Mouse (Mus musculus) liver, embryonic 15.5 days (tissue): ENCODE measurements around the gene Dmrt1. TPM values are rescaled to one million over a fixed set of nuclear protein-coding genes. Genes with fewer than 3 reads are reported as not detected.

Source experiments
- ATAC-seq: fragments of 200-750 bp; cut with Nextera tagmentation; 2 replicates; pipeline ENCODE4 v1.8.0; 2017; ENCODE audit warnings: moderate number of reproducible peaks, mild to moderate bottlenecking, moderate library complexity; ENCODE audit not compliant: insufficient read depth
- H3K27ac ChIP-seq: fragments of 300-500 bp; sonication (generic); replicated peaks from 2 replicates; pipeline ENCODE4 v1.5.1; 2015; ENCODE audit warnings: mild to moderate bottlenecking, inconsistent platforms
- H3K27me3 ChIP-seq: fragments of 300-500 bp; sonication (generic); 2 replicates; pipeline ENCODE4 v1.6.1; 2015; ENCODE audit warnings: mild to moderate bottlenecking, inconsistent platforms
- H3K36me3 ChIP-seq: fragments of 300-500 bp; sonication (generic); replicated peaks from 2 replicates; pipeline ENCODE4 v1.6.1; 2015; ENCODE audit warnings: moderate library complexity, mild to moderate bottlenecking, inconsistent platforms
- H3K4me1 ChIP-seq: fragments of 300-500 bp; sonication (generic); replicated peaks from 2 replicates; pipeline ENCODE4 v1.6.1; 2015; ENCODE audit warnings: inconsistent platforms
- H3K4me2 ChIP-seq: fragments of 300-500 bp; sonication (generic); 2 replicates; pipeline ENCODE4 v1.6.1; 2015; ENCODE audit warnings: moderate library complexity, mild to moderate bottlenecking, inconsistent platforms
- H3K4me3 ChIP-seq: fragments of 300-500 bp; sonication (generic); replicated peaks from 2 replicates; pipeline ENCODE4 v1.5.1; 2015; ENCODE audit warnings: mild to moderate bottlenecking, inconsistent platforms
- H3K9ac ChIP-seq: fragments of 300-500 bp; sonication (generic); 2 replicates; pipeline ENCODE4 v1.6.1; 2015; ENCODE audit warnings: moderate library complexity, mild to moderate bottlenecking, inconsistent platforms
- H3K9me3 ChIP-seq: fragments of 300-500 bp; sonication (generic); replicated peaks from 2 replicates; pipeline ENCODE4 v1.6.1; 2016; ENCODE audit warnings: inconsistent platforms
- WGBS: fragments of 180-500 bp; shearing (Covaris S2); methylation state at CpG from one replicate; pipeline ENCODE4 v1.1.7; 2015; ENCODE audit warnings: mixed read lengths; ENCODE audit not compliant: insufficient replicate concordance; 5-methylcytosine and 5-hydroxymethylcytosine counted together
- polyA plus RNA-seq: library from polyadenylated mRNA; unstranded; fragments of >200 nt; fragmentation: Nextera tagmentation; extraction: Ambion mirVana; gene quantifications from 2 replicates; pipeline ENCODE4 v1.2.1, GENCODE M21; 2015

Gene Dmrt1
- polyA plus RNA-seq, 1 experiment from 2014 or later: not detected

DNA sequence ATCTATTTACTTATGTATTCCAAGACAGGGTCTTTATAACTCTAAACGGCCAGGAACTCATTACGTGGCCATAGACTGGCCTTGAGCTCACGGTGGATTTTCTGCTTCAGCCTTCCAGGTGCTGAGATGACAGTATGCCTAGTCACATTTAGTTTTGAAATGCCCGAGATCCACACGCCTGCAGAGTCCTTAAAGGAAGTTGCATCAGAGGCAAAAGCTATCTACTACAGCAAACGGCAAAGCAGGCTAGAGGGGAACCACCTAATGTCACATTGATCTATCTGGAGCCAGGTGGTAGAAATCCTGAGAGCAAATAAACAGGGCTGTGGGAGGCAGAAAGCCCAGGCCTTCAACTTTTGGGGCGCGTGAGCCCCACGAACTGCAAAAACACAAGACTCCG lies 540 bp upstream of the Dmrt1 start:
- Histone ChIP-seq H3K9me3 (no peaks in the 10 kb centered on the region), H3K4me3 (no peak overlapping the region), H3K4me1 (peaks cover 12% of the 10 kb centered on the region), H3K4me2 (no peak overlapping the region), H3K27me3 (peaks cover 70% of the 10 kb centered on the region), H3K36me3 (no peaks in the 10 kb centered on the region), H3K9ac (no peak overlapping the region), H3K27ac (no peak overlapping the region)
- ATAC-seq: no peak
- WGBS: 18% methylated on average over 10 of the region's 10 CpGs

DNA sequence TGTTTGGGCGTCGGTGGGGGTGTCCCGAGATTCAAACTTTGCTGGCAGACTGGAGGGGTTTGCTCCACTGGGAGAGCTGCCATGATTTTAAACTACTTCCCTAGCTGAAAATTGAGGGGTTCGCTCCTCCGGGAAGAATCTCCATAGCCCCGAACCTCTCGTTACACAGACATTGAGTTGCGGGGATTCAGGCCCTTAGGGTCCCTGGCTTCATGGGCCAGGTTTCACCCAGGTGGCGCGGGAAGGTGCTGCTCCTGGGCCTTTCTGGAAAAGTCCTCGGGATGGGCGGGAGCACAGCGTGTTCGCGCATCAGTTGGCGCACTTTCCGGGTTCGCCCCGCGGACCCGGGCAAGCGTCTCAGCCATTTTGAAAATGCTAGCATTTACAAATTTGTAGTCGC lies 1.2 kb downstream of the Dmrt1 start:
- 0 out of 2 replicates have a peak overlapping the region, but pooled peaks have one; percentile 41 for H3K4me2 ChIP-seq
- no peak overlapping the region for H3K27ac ChIP-seq
- no peak overlapping the region for H3K9ac ChIP-seq
- H3K27me3 ChIP-seq: peaks cover 70% of the 10 kb centered on the region
- WGBS: 5% methylated on average over 23 of the region's 23 CpGs
- no peak for ATAC-seq
- H3K9me3 ChIP-seq: no peaks in the 10 kb centered on the region
- H3K4me3 ChIP-seq: no peak overlapping the region
- H3K36me3 ChIP-seq: no peaks in the 10 kb centered on the region
- peaks cover 12% of the 10 kb centered on the region for H3K4me1 ChIP-seq

DNA sequence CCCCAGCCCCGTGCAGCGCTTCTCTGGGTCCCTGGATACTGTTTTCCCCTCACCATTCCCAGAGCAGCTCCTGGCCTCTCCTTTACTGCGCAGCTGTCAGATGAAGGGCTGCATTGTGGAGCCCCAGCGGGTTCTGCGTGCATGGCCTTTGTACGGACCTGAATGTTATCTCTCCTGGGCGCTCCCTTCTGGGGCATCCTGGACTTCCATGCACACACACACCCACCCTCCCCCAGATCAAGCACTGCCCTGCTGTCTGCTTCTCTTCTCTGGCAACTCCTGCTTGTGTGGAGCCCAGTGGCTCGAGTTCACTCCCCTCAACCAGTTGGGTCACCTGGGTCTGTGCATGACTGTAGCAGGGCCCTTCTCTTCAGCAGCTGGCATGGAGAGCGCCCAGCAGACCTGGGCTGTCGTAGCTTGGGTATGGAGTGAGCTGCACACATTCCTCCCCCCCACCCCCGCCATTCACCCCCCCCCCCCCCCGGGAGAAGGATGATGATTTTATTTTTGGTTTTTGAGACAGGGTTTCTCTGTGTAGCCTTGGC lies 9.6 kb downstream of the Dmrt1 start:
- Histone ChIP-seq H3K27me3 (no peaks in the 10 kb centered on the region), H3K4me2 (no peak overlapping the region), H3K4me1 (no peaks in the 10 kb centered on the region), H3K27ac (no peak overlapping the region), H3K4me3 (no peak overlapping the region), H3K9me3 (no peaks in the 10 kb centered on the region), H3K36me3 (no peaks in the 10 kb centered on the region), H3K9ac (no peak overlapping the region)
- WGBS: 38% methylated on average over 11 of the region's 12 CpGs
- no peak for ATAC-seq

DNA sequence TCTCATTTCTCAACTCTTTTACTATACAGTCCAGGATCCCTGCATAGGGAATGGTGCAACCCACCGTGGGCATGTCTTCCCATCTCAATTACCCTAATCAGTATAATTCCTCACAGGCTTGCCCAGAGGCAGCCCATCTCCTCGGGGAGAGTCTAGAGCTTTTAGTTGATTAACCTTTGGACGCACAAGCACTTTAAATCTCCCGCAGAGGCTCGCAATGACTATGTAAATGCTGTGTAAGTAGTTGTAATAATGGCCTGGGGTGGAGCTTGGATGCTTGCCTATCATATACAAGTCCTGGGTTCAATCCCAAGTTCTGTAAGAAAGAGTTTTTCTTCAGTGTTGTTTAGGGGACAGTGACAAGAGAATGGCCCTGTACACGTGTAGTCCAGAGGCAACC lies 18.7 kb downstream of the Dmrt1 start:
- no peaks in the 10 kb centered on the region for H3K4me1 ChIP-seq
- H3K36me3 ChIP-seq: no peaks in the 10 kb centered on the region
- no peaks in the 10 kb centered on the region for H3K27me3 ChIP-seq
- no peak for ATAC-seq
- no peak overlapping the region for H3K4me2 ChIP-seq
- no peak overlapping the region for H3K4me3 ChIP-seq
- 61% methylated on average over 6 of the region's 6 CpGs for WGBS
- H3K9me3 ChIP-seq: no peaks in the 10 kb centered on the region
- no peak overlapping the region for H3K27ac ChIP-seq
- no peak overlapping the region for H3K9ac ChIP-seq

DNA sequence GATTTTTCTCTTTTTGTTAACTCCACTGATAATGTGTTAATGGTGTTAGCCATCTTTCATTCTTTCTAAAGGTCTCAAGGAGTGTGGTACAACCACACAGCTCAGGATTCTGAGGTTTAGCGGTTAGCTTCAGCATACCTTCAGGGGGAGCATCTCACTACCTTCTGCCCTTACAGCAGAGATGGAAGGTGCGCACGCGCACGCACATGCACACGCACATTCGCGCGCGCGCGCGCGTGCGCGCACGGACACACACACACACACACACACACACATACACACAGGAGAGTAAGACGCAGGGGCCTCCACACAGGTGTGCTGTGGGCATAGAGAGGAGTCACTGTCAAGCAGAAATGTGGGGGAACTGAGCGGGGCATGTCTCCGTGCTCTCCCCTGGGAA lies 20.3 kb downstream of the Dmrt1 start:
- Histone ChIP-seq H3K9ac (no peak overlapping the region), H3K27me3 (no peaks in the 10 kb centered on the region), H3K4me1 (no peaks in the 10 kb centered on the region), H3K36me3 (no peaks in the 10 kb centered on the region), H3K4me2 (no peak overlapping the region), H3K4me3 (no peak overlapping the region), H3K9me3 (no peaks in the 10 kb centered on the region), H3K27ac (no peak overlapping the region)
- ATAC-seq: no peak
- 91% methylated on average over 20 of the region's 20 CpGs for WGBS

DNA sequence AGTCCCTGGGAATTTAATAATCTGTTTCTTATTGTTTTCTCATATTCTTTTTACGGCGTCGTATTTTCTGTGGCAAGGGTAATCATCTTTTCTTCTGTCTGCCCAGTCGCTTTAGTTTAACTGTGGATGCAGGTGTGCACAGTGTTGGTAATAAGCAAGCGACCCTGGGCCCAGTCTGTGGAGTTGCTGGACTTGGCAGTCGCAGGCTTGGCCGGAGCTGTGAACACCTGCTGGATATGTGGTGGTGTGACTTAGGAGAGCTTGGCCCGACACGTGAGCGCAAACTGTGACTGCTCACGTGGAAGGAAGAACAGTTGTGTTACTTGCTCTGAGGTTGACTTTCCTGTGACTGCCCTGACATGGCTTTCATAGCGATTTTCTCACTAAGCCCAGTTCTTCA lies 24.3 kb downstream of the Dmrt1 start:
- 71% methylated on average over 12 of the region's 12 CpGs for WGBS
- H3K4me2 ChIP-seq: no peak overlapping the region
- no peaks in the 10 kb centered on the region for H3K9me3 ChIP-seq
- no peaks in the 10 kb centered on the region for H3K36me3 ChIP-seq
- H3K27ac ChIP-seq: no peak overlapping the region
- H3K4me1 ChIP-seq: no peaks in the 10 kb centered on the region
- no peak for ATAC-seq
- no peak overlapping the region for H3K9ac ChIP-seq
- no peak overlapping the region for H3K4me3 ChIP-seq
- no peaks in the 10 kb centered on the region for H3K27me3 ChIP-seq

DNA sequence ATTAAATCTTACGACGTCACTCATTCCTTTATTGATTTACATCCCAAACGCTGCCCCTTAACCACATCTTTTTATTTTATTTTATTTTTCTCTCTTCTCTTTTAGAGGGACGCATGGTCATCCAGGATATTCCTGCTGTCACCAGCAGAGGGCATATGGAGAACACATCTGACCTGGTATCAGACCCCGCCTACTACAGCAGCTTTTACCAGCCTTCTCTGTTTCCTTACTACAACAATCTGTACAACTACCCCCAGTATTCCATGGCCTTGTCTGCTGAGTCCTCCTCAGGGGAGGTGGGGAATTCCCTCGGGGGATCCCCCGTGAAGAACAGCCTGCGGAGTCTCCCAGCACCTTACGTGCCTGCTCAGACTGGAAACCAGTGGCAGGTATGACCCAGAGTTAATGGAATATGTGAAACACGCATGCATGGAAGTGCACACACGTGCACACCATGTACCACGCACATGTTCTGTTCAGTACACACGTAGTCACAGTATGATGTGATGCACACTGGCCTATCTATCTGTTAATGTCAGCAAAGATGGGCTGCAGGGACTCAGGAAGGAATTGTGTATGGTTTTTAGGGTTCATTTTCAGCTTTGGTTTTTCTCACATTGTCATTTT lies 40.4 kb downstream of the Dmrt1 start:
- no peaks in the 10 kb centered on the region for H3K4me1 ChIP-seq
- no peak for ATAC-seq
- H3K36me3 ChIP-seq: no peaks in the 10 kb centered on the region
- H3K4me2 ChIP-seq: no peak overlapping the region
- no peak overlapping the region for H3K27ac ChIP-seq
- no peak overlapping the region for H3K9ac ChIP-seq
- H3K27me3 ChIP-seq: no peaks in the 10 kb centered on the region
- H3K9me3 ChIP-seq: no peaks in the 10 kb centered on the region
- H3K4me3 ChIP-seq: no peak overlapping the region
- WGBS: 29% methylated on average over 13 of the region's 13 CpGs

DNA sequence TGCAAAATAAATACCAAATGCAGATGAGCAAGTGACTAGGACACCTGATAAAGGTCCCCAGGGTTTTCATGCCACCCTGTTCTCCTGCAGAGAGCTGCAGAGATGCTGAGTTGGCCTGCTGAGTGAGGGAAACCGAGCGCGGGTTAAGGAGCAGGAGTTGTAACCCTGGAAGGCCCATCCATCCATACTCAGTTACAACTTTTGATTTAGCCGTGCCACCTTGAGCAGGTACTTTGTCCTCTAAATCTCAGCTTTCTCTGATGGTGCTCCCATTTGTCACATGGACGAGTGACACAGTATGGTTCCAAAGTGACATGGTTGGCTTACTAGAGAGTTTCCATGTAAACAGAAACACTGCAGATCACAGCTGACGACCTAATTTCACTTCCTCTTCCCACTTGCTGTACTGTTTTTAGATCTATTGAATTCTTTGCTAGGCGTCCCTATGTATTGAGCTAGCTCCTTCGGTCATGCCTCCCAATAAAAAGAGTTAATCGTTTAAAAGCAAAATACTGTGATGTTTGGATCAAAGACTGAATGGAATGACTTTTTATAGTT lies 41.7 kb downstream of the Dmrt1 start:
- WGBS: 52% methylated on average over 9 of the region's 9 CpGs
- Histone ChIP-seq H3K9me3 (no peaks in the 10 kb centered on the region), H3K27ac (no peak overlapping the region), H3K27me3 (no peaks in the 10 kb centered on the region), H3K36me3 (no peaks in the 10 kb centered on the region), H3K4me1 (no peaks in the 10 kb centered on the region), H3K4me2 (no peak overlapping the region), H3K4me3 (no peak overlapping the region), H3K9ac (no peak overlapping the region)
- ATAC-seq: no peak

DNA sequence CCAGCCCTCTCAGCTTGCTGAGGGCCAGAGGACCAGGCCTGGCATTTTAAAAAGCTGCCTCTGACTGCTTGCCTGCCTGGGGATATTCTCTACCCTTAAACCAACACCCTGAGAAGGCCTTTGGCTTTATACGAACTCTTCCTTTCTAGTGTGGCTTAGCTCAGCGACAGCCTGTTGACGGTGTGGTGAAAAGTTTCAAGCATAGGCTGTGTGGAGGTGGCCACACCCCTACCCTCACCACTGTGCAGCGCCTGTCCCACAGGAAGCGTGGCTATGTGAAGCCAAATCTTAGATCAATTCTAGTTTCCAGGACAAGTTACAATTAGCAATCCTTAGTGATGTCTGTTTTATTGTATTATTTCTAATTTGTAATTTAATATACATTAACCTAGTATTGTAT lies 44.9 kb downstream of the Dmrt1 start:
- 29% methylated on average over 5 of the region's 5 CpGs for WGBS
- Histone ChIP-seq H3K27me3 (no peaks in the 10 kb centered on the region), H3K9me3 (no peaks in the 10 kb centered on the region), H3K27ac (no peak overlapping the region), H3K4me1 (no peaks in the 10 kb centered on the region), H3K9ac (no peak overlapping the region), H3K4me2 (no peak overlapping the region), H3K4me3 (no peak overlapping the region), H3K36me3 (no peaks in the 10 kb centered on the region)
- no peak for ATAC-seq

DNA sequence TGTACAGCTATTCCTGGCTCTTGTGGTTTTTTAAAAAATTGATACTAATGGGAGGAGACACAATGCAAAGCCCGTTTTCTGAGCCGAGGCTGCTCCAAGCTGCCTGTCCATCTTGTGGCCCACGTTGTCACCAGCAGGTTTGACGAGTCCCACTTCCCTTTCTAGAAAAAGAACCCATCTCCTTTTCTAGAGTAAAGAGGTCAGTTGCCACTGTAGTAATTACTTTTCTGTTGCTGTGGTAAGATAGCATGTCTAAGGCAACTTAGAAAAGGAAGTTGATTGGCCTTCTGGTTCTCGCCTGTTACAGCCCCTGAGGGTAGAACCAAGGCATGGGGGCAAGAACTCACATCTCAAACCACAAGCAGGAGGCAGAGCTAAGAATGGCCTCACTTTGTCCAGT lies 45.6 kb downstream of the Dmrt1 start:
- Histone ChIP-seq H3K4me3 (no peak overlapping the region), H3K27me3 (no peaks in the 10 kb centered on the region), H3K9me3 (no peaks in the 10 kb centered on the region), H3K27ac (no peak overlapping the region), H3K4me1 (no peaks in the 10 kb centered on the region), H3K36me3 (no peaks in the 10 kb centered on the region), H3K4me2 (no peak overlapping the region), H3K9ac (no peak overlapping the region)
- ATAC-seq: no peak
- 14% methylated on average over 5 of the region's 5 CpGs for WGBS

DNA sequence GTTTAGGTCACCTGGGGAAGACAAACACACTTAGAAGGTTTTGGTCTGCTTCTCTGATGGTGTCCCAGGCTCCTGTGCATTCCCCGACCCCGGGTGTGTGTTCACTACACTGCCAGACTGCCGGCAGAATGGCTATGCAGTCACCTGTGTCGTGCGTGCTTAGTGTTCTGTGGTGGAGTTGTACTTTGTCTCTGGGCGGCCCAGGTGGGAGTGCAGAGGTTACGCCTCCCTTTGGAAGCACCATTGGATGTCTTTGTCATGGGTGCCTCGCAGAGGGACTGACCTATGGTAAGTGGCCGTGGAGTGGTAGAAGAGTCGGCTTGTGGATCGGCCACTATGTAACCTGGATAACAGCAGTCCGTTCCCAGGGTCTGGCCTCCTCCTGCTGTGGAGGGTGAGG lies 59.0 kb downstream of the Dmrt1 start:
- Histone ChIP-seq H3K4me2 (no peak overlapping the region), H3K36me3 (no peaks in the 10 kb centered on the region), H3K9me3 (no peaks in the 10 kb centered on the region), H3K27ac (no peak overlapping the region), H3K9ac (no peak overlapping the region), H3K27me3 (no peaks in the 10 kb centered on the region), H3K4me1 (no peaks in the 10 kb centered on the region), H3K4me3 (no peak overlapping the region)
- no peak for ATAC-seq
- 55% methylated on average over 12 of the region's 12 CpGs for WGBS

DNA sequence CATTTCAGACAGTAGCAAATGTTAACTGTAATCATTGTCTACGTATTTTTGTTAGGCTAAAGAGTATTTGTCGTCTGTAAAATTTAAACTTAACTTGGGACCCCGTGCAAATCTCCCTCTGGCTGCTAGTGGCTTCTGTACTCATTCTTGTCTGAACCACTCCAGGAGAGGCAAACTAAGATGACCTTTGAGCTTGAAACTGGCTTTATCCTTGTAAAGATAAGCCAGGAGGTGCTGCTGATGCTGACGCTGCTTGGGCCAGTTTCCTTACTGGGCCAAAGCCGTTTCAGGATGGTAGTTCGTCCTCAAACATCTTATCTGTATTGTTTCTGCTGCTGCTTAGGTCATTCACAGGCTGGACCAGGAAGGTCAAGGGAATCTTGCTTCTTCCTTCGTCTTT lies 64.4 kb downstream of the Dmrt1 start:
- H3K27ac ChIP-seq: no peak overlapping the region
- H3K36me3 ChIP-seq: no peaks in the 10 kb centered on the region
- no peak overlapping the region for H3K9ac ChIP-seq
- H3K27me3 ChIP-seq: peaks cover 16% of the 10 kb centered on the region
- no peak overlapping the region for H3K4me2 ChIP-seq
- H3K9me3 ChIP-seq: no peaks in the 10 kb centered on the region
- H3K4me1 ChIP-seq: no peaks in the 10 kb centered on the region
- no peak for ATAC-seq
- 55% methylated on average over 7 of the region's 7 CpGs for WGBS
- H3K4me3 ChIP-seq: no peak overlapping the region
